Mouse (Mus musculus) spleen, postnatal 4 days (tissue): ENCODE results near the gene Gm17334.

ENCODE experiments used
- DNase-seq, 2 experiments: peaks; one replicate each; pipeline ENCODE4 v3.0.0; 2022; ENCODE audit warnings: low spot score in 2 of 2

Gm17334 gene

DNA sequence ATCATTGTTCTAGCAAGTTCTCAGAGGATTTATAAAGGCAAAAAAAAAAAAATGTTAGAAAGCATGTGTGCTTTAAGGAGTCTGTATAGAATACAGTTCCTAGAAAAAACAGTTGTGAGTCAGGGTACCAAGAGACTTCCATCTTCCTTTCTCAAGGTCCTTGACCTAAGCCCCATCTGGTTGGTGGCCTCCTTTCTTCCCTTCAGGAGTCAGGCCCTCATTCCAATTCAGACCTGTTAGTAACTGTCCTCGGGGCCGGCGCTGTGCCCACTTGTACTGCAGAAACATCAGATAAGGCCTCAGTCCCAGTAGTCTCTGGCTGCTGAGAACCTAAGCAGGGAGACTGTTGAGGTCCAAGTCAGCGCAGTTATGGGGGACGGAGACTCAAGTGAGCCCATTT, at the start of gene Gm17334:
Gene Gm17334 (minus strand): TSS at position 101 of the 400 bp plus-strand sequence.
- no peak for DNase-seq

DNA sequence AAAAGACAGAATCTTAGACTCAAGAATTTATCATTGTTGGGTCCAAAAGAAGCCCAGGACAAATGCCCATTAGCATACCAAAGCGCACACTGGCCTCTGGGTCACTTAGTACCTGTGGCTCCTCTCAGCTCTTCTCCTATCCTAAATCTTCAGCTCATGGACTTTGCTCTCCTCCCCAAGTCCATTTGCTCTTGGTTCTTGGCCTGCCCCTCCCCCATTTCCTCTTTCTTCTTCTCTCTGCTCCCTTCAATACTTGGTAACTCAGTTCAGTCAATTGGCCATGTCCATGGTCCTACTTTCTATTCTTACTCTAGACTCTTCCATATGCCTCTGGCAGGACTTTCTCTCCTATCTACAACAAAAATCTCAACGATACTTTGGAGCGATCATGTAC, 49.0 kb upstream of the Gm17334 start:
- no peak for DNase-seq

GRCm38 (mm10) chr11:53821230-53821944, 48.4 kb upstream of the Gm17334 start:
- no peak for DNase-seq

GRCm38 (mm10) chr11:53820516-53821170, 47.7 kb upstream of the Gm17334 start:
- no peak for DNase-seq

GRCm38 (mm10) chr11:53819511-53819910, 46.5 kb upstream of the Gm17334 start:
- no peak for DNase-seq

DNA sequence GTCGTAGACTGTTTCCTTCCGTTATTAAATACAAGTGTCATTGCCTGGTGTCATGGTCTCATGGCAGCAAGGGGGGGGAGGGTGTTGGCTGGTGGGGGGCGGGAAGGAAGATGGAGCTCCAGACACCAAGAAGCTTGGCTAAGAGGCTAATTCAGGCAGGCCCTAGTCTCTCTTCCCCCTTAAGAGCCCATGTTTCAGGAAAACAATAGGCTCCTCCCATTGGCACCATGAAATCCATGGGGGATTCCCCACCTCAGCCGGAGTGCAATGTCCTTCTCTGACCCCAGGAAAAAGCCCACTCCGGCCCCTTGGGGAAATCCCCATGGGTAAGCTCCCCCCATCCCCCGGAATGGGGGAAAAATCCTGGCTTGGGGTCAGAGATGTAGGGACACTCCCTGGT, 45.8 kb upstream of the Gm17334 start:
- DNase-seq, result no peak

GRCm38 (mm10) chr11:53816841-53817375, 43.9 kb upstream of the Gm17334 start:
- DNase-seq, result no peak

DNA sequence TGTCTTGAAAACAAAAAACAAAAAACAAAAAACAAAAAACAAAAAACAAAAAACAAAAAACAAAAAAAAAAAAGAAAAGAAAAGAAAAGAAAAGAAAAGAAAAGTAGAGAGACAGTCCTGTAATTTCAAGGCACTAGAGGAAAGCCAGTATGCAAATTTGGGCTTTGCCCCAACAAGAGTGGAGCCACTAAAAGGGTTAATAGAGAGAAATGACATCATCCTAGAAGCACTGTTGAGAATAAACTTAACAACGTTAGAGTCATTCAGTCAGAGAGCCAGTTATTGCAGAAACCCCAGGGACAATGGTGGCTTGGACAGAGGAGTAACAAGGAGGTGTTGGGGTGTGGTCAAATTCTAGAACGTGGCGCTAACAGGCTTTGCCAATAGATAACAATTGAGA, 41.8 kb upstream of the Gm17334 start:
- no peak for DNase-seq

DNA sequence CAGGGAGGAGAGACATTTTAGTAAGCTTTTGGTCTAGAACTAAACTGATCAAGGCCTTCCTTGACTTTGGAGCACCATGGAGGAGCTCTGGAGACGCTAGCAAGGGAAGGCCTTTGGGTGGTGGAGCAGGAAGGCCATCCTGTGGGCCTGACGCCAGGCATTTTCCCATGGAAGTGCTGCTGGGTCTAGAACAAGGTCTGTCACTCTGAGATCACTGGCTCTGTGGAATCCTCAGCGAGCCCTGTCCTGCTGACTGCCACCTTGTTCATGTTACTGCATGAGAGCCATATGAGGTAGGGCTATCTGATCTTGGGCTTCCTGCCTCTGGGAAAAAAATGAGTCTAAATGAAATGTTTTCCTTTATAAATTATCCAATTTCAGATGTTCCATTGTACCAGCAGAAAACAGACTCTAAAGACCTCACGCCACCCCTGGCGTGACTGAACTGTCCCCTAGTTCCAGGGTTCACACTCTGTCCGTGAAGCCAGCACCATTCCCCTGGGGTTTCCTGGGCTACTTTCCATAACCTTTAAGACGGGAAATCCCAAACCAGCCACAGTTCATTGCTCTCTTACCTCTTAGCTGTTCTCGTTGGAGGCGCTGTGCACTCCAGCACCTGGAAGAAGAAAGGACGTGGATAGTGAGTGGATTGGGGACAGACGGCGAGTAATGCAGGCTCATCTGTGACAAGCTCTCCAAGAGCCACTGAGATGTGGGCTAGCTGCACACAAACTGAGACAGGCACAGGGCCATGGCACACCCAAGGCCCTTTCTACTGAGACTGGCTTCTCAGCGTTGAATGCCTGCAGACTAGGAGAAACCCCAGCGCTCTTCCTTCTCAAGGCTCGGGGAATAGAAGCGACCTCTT, 40.2 kb upstream of the Gm17334 start:
- DNase-seq, result no peak

GRCm38 (mm10) chr11:53811312-53811711, 38.3 kb upstream of the Gm17334 start:
- DNase-seq, result no peak

DNA sequence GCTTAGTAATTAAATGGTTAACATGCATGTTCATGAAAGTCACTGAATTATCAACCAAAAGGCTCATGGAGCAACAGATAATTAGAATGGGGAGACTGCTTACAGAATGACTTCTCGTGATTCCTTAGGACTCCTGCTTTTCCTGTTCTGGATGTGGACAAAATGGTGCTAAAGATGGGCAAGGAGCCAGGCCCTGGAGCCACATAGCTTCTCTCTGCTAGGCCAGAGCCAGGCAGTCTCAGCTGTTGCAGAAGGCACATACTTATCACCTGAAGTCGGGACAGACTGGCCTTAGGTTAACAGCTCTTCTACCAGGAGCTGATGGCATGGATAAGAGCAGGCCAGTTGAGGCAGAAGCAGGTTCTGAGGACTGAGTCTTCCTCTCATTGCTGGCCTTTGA, 37.8 kb upstream of the Gm17334 start:
- no peak for DNase-seq

DNA sequence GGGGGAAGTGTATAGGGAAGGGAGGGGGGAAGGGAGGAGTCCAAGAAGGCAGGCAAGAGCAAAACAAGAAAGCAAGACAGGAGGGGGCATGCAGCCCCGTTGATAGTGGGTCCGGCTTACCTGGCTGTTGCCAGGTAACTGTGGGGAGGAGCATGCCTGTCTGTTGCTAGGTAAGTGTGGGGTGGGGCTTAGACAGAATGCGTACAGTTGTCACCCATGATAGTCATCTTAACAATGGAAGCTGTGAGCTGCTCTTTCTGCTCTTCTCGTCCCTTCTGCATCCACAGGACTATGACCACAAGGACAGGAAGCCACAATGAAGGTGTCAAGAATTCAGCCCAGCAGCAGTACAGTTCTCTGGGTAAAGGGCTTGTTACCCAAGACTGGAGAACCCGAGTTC, 37.2 kb upstream of the Gm17334 start:
- no peak for DNase-seq

- DNase-seq, result no peak
Measured at GRCm38 (mm10) chr11:53809354-53809753, 36.4 kb upstream of the Gm17334 start.

DNA sequence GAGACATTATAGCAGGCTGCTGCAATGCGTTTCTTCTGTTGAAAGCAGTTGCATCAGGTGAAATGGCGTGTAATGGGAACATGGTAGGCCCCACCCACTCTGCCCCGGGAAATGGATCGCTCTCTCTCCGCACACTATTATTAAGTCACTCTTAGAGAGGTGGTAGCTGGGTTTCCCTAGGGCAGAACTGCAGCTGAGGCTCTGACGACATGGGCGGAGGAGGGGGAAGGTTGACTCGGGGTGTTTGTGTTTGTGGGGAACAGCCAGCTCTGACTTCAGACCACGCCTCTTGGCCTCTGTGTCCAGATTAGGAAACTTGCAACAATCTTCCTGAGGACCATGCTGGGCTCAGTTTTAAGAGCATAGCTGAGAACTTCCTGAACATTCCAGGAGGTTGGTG, 32.8 kb upstream of the Gm17334 start:
- DNase-seq, result peak in 1 of 2 experiments; percentile 31

- no peak for DNase-seq
Measured at GRCm38 (mm10) chr11:53804569-53805344, 31.8 kb upstream of the Gm17334 start.

GRCm38 (mm10) chr11:53803494-53803893, 30.5 kb upstream of the Gm17334 start:
- no peak for DNase-seq

- DNase-seq, result no peak
Measured at GRCm38 (mm10) chr11:53803093-53803492, 30.1 kb upstream of the Gm17334 start.

- DNase-seq, result no peak
Measured at GRCm38 (mm10) chr11:53800975-53801374, 28.0 kb upstream of the Gm17334 start.

- no peak for DNase-seq
Measured at GRCm38 (mm10) chr11:53800036-53800435, 27.0 kb upstream of the Gm17334 start.

- no peak for DNase-seq
Measured at GRCm38 (mm10) chr11:53798041-53798711, 25.2 kb upstream of the Gm17334 start.

DNA sequence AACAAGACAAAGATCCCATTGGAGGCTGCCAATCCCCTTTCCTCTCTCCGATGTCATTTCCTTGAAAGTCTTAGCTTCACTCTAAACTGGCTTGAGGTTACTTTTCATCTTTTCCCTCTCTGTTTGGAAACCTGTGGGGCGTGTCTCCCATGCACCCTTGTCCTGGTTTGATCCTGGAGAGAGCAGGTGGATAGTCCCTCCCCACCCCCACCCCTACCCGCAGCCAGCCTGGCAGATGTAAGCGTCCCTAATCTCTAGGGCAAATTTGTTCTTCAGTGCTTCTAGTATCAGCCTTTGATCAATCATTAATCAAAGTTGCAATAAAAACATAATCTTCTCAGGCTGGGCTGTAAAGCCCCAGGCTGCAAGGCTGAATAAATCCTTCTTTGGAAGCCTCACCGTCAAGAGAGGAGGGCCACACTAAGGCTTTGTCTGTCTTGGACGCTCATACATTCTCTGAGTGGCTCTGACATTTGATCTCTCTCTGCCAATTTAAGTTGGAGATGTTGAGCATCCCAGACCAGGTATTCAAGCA, 24.5 kb upstream of the Gm17334 start:
- DNase-seq, result no peak
